Mouse (Mus musculus) CD4-positive, CD25-positive, alpha-beta regulatory T cell, adult 4 months (primary cell): ENCODE results near the gene Gm20219. TPM values are rescaled to one million over a fixed set of nuclear protein-coding genes. Genes with fewer than 3 reads are reported as not detected.

Experiments
- ATAC-seq: one replicate; pipeline ENCODE4 v1.8.0; 2017
- polyA plus RNA-seq, 2 experiments: library from polyadenylated mRNA; unstranded; fragments of 100-300 nt; shearing (Covaris generic); gene quantifications; one replicate each; pipeline ENCODE4 v1.2.1; 2017

Gm20219 gene
- polyA plus RNA-seq, 2 experiments from 2014 or later, result 3.1 to 3.2 TPM

GRCm38 (mm10) chr17:56552781-56553363, 1.3 kb downstream of the Gm20219 start:
- peak; percentile 92 for ATAC-seq

GRCm38 (mm10) chr17:56551841-56552581, 2.2 kb downstream of the Gm20219 start:
- ATAC-seq, result no peak

- ATAC-seq, result no peak
These were observed 3.3 kb downstream of the Gm20219 start for GRCm38 (mm10) chr17:56550784-56551475.

GRCm38 (mm10) chr17:56548605-56549105, 5.5 kb downstream of the Gm20219 start:
- ATAC-seq, result no peak

- no peak for ATAC-seq
These were observed 6.2 kb downstream of the Gm20219 start for GRCm38 (mm10) chr17:56547846-56548604.

GRCm38 (mm10) chr17:56547116-56547845, 6.9 kb downstream of the Gm20219 start:
- ATAC-seq, result no peak

GRCm38 (mm10) chr17:56546576-56546975, 7.6 kb downstream of the Gm20219 start:
- ATAC-seq, result no peak

- no peak for ATAC-seq
These were observed 8.2 kb downstream of the Gm20219 start for GRCm38 (mm10) chr17:56545945-56546344.

- ATAC-seq, result no peak
These were observed 9.3 kb downstream of the Gm20219 start for GRCm38 (mm10) chr17:56544699-56545387.

- ATAC-seq, result no peak
These were observed 10.4 kb downstream of the Gm20219 start for GRCm38 (mm10) chr17:56543684-56544224.

GRCm38 (mm10) chr17:56542736-56543135, 11.5 kb downstream of the Gm20219 start:
- no peak for ATAC-seq

GRCm38 (mm10) chr17:56540562-56540975, 13.6 kb downstream of the Gm20219 start:
- ATAC-seq, result no peak

GRCm38 (mm10) chr17:56537912-56538311, 16.3 kb downstream of the Gm20219 start:
- ATAC-seq, result no peak

- ATAC-seq, result no peak
These were observed 17.3 kb downstream of the Gm20219 start for GRCm38 (mm10) chr17:56536874-56537273.

- no peak for ATAC-seq
These were observed 18.0 kb downstream of the Gm20219 start for GRCm38 (mm10) chr17:56536192-56536591.

GRCm38 (mm10) chr17:56524943-56525342, 29.2 kb downstream of the Gm20219 start:
- no peak for ATAC-seq

GRCm38 (mm10) chr17:56522744-56523143, 31.4 kb downstream of the Gm20219 start:
- no peak for ATAC-seq

- no peak for ATAC-seq
These were observed 38.3 kb downstream of the Gm20219 start for GRCm38 (mm10) chr17:56515690-56516410.

GRCm38 (mm10) chr17:56514916-56515315, 39.3 kb downstream of the Gm20219 start:
- ATAC-seq, result no peak

GRCm38 (mm10) chr17:56514330-56514729, 39.9 kb downstream of the Gm20219 start:
- ATAC-seq, result no peak
